Mouse (Mus musculus): Measurements from ENCODE around the gene N4bp2.
"Not testable (repeated sequence)": the region's sequence is repeated elsewhere in the genome, so short reads cannot be mapped to it uniquely, and the experiment has no call there.

N4bp2 gene

DNA sequence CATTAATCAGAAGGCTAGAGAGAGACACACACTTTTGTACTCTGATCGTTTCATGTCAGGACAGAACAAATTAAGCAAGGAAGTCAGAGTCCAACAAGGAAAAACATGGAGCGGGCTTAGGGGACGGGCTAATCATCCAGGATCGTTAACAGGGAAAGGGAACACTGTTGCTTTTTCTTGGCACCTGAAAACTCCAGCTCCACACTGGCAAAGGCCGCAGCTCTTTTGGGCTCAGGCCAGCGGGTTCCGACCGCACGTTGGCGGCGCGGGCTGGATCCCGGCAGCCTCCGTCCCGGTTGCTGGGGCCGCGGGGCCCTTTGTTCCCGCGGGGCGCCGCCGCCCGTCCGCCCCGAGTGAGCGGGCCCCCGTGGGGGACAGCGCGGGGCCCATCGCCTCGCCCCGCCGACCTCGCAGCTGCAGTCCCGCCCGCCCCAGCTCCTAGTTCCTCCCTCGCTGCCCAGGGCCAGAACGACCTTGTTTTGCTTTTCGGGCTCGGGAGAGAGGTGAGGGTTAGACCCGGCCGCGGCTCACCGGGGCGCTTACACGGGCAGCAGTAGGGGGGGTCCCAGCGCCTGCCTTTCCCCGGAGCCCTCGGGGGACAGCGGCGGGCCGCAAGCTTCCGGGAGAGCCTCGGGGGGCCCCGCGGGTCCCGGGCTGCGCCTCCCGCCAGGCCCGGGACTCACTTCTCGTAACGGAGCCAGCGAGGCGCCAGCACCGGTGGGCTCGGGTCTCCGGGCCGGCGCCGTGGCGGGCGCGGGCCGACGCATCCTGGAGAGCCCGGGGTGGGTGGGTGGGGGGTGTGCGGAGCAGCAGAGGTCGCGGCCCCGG is at the start of gene N4bp2:
Gene N4bp2, plus strand, starts transcription at position 434 of the 828 bp plus-strand sequence.
- DNase-seq (ENCODE audit: low spot score in 2 of 2), result peak; percentile 80 to 85

DNA sequence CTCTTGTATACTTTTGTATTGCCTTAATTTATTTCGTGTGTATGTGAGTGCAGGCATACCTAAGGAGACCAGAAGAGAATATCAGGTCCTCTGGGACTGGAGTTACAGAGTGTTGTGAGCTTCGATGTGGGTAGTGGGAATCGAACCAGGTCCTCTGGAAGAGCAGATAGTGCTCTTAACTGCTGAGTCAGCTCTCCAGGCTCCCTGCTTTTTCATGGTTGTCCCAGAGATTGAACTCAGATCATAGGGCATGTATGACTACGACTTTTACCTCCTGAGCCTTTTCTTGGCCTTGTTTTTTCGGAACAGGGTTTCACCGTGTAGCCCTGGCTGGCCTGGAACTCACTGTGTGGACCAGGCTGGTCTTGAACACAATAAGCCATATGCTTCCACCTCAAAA is 48.2 kb upstream of the N4bp2 start:
- no peak for DNase-seq (ENCODE audit: low spot score in 2 of 2)

DNA sequence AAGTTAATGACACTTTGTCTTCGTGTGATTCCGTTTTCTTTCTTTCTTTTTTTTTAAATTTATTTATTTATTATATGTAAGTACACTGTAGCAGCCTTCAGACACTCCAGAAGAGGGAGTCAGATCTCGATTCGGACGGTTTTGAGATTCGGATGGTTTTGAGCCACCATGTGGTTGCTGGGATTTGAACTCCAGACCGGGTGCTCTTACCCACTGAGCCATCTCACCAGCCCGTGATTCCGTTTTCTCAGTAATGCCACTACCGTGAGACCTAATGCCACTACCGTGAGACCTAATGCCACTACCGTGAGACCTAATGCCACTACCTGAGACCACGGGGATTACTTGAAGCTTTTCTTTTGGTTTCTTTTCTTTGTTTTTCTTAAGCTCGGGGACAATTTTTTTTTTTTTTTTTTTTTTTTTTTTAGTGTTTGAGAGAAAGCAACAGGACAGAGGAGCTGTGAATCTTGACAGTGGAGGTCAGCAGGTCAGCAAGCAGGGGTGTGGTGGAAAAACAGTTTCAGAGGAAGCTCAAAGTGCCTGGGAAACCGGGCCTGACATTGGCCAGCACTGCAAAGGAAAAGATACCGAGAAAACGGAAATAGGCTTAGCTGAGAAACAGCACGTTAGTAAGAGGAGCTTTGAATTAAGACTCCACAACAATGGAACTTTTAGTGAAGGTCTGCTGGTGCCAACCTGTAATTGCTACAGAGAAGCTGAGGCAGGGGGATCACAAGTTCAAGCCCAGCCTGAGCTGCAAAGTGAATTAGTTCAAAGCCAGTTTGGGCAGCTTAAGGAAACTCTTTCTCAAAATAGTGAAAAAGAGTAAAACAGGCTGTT is 46.0 kb upstream of the N4bp2 start:
- no peak for DNase-seq (ENCODE audit: low spot score in 2 of 2)

DNA sequence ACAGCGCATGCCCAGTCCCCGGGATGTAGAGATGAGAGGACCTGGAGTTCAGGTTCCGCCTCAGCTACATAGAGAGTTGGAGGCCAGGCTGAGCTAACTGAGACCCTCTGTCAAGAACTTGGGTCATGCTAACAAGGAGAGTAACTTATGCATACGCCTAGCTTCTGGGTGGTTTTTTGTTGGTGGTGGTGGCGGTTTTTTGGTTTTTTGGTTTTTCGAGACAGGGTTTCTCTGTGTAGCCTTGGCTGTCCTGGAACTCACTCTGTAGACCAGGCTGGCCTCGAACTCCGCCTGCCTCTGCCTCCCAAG is 45.5 kb upstream of the N4bp2 start:
- not testable (repeated sequence) for DNase-seq (ENCODE audit: low spot score in 2 of 2)

- DNase-seq (ENCODE audit: low spot score in 2 of 2), result peak in 1 of 2 experiments; percentile 47
These were observed 45.0 kb upstream of the N4bp2 start for GRCm38 (mm10) chr5:65718368-65718767.

DNA sequence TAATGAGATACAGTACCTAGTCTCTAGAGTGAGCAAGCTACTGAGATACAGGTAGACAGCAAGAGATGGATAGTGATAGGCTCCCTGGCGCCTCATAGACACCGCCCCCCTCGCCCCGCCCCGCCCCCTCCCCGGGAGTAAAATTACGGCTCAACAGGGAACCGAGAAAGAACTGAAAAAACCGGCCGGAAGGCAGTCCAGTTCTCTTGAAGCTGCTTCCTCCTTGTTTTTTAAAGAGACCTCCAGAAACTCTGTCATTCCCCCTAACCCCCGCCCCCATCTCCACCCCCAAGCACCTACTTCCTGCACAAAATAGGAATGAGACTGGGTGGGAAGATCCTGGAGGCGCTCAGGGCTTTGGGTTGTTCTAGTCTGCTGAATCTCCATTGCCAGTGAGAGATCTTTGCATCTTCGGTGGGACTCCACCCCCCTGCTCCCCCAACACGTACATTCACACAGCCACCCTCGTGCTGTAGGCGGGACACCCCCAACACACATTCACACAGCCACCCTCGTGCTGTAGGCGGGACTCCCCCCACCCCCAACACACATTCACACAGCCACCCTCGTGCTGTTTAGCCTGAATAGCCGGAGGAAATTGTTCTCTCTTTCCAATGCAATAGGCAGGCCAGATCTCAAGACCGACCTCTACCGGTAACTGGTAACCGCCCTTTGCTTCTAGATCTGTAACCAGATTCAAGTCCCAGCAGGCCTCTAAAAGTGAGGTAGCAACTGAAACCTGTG is 38.8 kb upstream of the N4bp2 start:
- peak; percentile 68 to 79 for DNase-seq (ENCODE audit: low spot score in 2 of 2)

DNA sequence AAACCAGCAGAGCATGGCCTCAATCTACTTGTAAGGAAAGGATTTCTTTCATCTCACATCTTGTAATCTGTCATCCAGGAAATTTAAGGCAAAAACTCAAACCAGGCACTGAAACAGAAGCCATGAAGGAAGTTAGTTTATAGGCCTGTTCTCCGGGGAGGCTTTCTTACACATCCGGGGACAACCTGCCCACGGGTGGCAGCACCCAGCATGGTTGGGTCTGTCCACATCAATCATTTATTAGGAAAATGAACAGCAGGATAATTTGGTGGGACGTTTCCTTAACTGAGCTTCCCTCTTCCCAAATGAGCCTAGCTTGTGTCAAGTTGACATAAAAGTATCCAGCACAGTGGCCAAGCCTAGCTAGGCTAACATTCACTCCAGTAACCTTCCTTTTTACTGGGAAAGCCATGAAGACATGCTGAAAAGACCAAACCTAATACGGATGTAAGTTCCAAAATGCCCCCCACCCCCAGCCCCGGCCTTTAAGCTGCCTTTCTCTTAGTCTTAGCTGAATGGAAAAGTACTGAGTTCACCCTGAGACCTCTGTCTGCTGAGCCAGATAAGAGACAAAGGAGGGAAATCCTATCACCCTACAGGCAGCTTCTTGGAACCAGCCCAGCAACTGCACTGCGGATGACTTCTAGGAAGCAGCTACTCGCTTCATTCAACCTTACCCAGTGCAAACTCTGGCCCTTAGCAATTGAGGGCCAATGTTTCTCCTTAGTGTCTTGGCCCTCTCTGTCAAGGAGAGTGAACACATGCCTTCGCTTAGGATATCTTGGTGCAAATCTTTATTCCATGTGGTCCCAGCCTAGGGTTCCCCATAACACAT is 31.9 kb upstream of the N4bp2 start:
- DNase-seq (ENCODE audit: low spot score in 2 of 2), result peak; percentile 54 to 82

GRCm38 (mm10) chr5:65735601-65736000 is 27.7 kb upstream of the N4bp2 start:
- no peak for DNase-seq (ENCODE audit: low spot score in 2 of 2)

DNA sequence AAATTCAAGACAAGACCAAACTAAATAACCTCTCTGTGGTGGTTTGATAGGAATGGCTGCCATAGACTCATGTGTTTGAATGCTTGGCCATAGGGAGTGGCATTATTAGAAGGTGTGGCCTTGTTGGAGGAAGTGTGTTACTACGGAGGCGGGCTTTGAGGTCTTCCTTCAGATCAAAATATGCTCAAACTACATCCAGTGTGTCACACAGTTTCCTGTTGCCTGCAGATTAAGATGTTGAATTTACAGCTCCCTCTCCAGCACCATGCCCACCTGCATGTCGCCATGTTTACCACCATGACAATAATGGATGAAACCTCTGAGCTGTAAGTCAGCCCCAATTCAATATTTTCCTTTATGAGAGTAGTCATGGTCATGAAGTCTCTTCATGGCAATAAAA is 24.0 kb upstream of the N4bp2 start:
- no peak for DNase-seq (ENCODE audit: low spot score in 2 of 2)

DNA sequence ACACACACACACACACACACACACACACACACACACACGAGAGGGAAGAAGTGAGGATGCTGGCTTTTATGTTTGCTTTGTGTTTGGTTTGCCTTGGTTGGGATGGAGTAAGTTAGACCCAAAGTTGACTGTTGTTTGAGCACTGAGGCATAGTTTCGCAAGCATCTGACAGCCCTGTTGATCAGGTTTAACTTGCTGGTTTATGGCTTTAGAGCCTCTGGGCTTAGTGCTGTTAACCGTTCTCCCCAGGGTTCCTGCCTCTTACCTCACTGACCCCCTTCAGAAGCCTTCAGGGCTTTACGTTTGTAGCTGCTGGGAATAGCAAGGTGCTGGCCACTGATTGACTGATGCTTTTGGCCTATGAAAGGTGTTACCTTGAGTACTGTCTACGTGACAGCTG is 16.4 kb upstream of the N4bp2 start:
- DNase-seq (ENCODE audit: low spot score in 2 of 2), result no peak

DNA sequence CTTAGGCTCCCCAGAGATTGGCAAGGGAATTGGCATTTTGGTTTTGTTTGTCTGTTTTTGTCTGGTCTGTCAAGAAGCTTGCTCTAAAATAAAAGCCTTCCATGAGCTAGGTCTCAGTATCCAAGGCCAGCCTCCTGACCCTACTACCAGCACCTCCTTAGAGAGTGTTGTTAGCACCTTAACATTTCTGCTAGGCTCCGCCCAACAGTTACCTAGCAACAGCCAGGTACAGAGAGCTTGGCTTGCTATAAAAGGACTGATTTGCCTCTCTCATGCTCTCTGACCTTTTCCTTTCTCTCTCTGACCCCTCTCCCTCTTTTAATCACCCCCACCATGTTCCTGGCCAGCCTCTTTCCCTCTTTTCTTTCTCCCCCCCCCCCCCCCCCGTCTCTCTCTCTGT is 14.9 kb upstream of the N4bp2 start:
- no peak for DNase-seq (ENCODE audit: low spot score in 2 of 2)

DNA sequence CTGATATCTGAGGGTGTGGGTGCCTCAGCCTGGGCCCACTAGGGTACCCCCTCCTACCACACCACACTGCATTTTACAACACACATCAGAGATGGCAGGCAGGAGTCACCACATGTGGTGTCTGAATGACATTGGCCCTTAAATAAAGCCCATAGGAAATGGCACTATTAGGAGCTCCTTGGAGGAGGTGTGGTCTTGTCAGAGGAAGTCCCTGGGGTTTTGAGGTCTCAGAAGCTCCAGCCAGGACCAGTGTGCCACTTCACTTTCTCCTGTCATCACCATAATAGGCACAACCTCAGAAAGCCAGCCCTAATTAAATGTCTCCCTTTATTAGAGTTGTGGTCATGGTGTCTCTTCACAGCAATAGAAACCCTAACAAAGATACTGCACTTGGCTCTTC is 14.4 kb upstream of the N4bp2 start:
- no peak for DNase-seq (ENCODE audit: low spot score in 2 of 2)

DNA sequence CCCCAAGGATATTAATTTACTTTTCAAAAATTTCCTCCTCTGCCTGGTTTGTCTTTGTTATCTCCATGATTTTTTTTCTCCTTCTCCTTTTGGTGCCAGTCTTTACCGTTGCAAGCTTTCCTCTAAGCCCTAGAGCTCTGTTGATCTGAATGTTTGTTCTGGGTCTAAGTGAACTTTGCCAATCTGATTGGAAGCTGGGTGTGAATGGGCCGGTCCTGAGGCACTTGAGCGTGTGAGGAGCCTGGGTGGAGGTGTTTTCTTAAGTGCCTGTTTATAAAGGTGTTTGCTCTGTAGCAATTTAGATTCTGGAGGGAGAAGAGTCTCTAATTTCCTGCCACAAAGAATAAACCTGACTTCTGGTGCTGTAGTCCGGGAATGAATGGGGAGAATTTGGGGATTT is 11.3 kb upstream of the N4bp2 start:
- no peak for DNase-seq (ENCODE audit: low spot score in 2 of 2)

GRCm38 (mm10) chr5:65755859-65756258 is 7.5 kb upstream of the N4bp2 start:
- DNase-seq (ENCODE audit: low spot score in 2 of 2), result no peak

DNA sequence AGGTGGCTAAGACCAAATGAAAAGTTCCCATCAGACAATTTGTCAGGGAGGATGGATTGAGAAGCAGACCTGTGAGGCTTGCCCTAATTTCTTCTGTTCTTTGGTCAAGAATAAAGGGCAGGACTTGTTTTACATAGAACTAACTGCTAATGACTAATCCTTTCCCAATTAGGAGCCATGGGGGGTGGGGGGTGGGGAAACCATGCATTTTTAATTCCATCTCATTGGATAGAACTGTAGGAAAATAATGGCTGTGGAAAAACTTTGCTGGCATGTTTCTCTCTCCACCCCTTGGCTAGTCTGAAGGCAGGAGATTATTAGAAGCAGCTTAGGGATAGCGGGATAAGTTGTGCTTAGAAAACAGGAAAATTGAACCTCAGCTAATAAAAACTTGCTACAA is 6.2 kb upstream of the N4bp2 start:
- DNase-seq (ENCODE audit: low spot score in 2 of 2), result no peak

DNA sequence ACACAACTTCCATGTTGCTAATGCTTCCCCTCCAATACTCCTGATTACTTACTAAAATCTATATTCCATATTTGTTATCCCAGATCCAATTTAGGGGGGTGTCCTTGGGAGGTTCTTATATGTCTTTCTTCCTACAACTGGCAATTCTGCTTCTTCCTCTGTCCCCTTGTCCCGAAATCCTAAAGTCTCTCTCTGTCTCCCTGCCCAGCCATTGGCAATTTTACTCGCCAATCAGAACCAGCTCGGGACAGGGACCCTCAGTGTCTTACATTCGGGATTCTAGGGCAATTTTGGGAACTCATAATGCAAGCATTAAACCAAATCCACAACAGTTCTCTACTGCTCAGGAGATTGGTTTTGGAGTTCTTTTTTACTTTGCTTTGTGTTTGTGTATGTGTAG is 3.3 kb upstream of the N4bp2 start:
- DNase-seq (ENCODE audit: low spot score in 2 of 2), result no peak

- DNase-seq (ENCODE audit: low spot score in 2 of 2), result no peak
These were observed 2.7 kb upstream of the N4bp2 start for GRCm38 (mm10) chr5:65760599-65760998.

GRCm38 (mm10) chr5:65761020-65761419 is 2.3 kb upstream of the N4bp2 start:
- no peak for DNase-seq (ENCODE audit: low spot score in 2 of 2)

GRCm38 (mm10) chr5:65761921-65762320 is 1.4 kb upstream of the N4bp2 start:
- DNase-seq (ENCODE audit: low spot score in 2 of 2), result no peak

DNA sequence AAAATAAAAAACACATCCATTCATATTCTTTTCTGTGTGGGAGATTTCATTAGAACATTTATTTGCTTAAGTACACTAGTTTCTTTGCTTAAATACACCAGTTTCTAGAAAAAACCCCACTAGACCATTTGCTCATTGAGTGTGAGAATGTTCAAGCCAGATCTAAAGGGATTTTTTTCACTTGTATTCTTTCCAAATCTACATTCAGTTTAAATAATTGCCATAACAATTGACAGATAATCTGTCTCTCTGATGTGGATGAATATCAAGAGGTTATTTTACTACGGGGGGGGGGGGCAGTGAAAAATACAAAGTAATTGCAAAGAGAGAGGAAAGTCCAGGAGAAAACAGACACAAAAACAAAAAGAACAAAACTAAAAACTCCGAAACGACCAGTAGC is 635 bp upstream of the N4bp2 start:
- DNase-seq (ENCODE audit: low spot score in 2 of 2), result no peak
